Mouse (Mus musculus): ENCODE data around the gene Cyp11a1. TPM values are rescaled to one million over a fixed set of nuclear protein-coding genes. Genes with fewer than 3 reads are reported as not detected.

The Cyp11a1 gene
- polyA plus RNA-seq, 1 experiment from 2014 or later, result 0.45 TPM

GRCm38 (mm10) chr9:57965281-57966185 lies 40.7 kb upstream of the Cyp11a1 start:
- ATAC-seq (ENCODE audit: low FRiP score), result no peak
- Histone ChIP-seq H3K27me3 (no peaks in the 10 kb centered on the region), H3K36me3 (replicated peaks) (peaks cover 1% of the 10 kb centered on the region), H3K9ac (no peak overlapping the region), H3K4me1 (no peaks in the 10 kb centered on the region; the same call in none of the 2 replicates), H3K9me3 (no peaks in the 10 kb centered on the region), H3K4me2 (no peak overlapping the region), H3K4me3 (replicated peaks) (no peak overlapping the region), H3K27ac (no peak overlapping the region)
- 79% methylated on average over 12 of the region's 12 CpGs for WGBS

DNA sequence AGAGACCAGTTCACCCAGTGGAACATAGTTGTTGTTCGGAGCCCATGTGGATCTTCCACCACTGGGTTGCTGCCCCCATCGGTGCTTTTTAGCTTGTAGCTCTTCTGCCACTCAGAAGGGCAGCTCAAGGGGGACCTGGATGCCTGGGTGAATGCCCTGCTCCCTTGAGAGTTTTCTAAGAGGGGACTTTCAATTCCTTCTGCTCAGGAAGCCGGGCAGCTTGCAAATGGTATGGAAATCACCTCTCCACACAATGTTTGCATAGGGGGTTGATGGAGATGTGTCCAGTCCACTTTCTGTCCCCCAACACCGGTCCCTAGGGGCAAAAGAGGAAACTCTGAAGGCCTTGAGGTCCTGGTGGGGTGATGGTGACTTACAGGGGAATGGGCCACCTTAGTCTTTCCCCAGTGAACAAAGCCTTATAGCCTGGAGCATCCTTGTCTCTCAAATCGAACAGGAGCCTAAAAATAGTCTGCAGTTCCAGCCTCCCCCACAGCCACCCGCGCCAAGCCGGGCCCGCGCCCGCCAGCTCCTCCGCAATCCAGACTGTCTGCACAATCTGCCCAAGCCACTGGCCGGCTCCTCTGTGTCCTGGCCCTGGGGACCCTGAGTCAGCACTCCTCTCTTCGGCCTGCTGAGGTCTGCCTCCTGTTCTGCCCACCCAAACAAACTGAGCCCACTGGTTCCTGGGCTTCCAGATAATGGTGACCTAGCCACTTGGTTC lies 38.8 kb upstream of the Cyp11a1 start:
- Histone ChIP-seq H3K27ac (no peak overlapping the region), H3K4me1 (no peaks in the 10 kb centered on the region; the same call in 1 of the 2 replicates), H3K4me2 (no peak overlapping the region), H3K9me3 (no peaks in the 10 kb centered on the region), H3K9ac (no peak overlapping the region), H3K4me3 (replicated peaks) (no peak overlapping the region), H3K36me3 (replicated peaks) (no peaks in the 10 kb centered on the region), H3K27me3 (no peaks in the 10 kb centered on the region)
- ATAC-seq (ENCODE audit: low FRiP score), result no peak
- 83% methylated on average over 14 of the region's 14 CpGs for WGBS

DNA sequence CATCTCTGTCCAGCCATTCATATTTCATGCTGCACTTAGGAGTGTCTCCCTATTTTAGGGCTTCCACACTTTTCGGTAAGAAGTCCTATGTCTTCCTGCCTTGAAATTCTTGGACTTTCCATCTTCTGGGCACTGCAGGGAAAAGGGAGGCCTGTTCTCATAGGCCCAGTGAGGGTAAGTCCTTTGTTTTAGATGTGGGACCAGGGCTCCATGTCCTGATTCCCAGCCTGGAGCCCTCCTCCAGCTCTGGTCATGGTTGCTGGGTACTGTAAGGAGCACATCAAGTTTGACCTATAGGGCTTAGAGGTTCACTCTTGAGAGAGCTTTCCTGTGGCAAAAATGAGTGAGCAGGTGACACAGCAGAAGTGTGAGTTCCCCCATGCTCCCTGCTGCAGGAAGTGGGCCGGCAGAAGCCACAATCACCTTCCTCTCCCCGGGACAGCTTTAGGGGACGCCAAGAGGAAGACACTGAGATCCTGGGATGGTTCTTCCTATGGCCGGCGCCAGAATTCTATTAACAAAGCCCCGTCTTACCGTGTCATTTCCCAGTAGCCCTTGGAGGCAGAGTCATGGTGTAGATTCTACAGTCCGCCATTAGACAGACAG lies 37.9 kb upstream of the Cyp11a1 start:
- Histone ChIP-seq H3K27me3 (no peaks in the 10 kb centered on the region), H3K9me3 (no peaks in the 10 kb centered on the region), H3K4me3 (replicated peaks) (no peak overlapping the region), H3K27ac (no peak overlapping the region), H3K4me2 (no peak overlapping the region), H3K4me1 (no peaks in the 10 kb centered on the region; the same call in 1 of the 2 replicates), H3K36me3 (replicated peaks) (no peaks in the 10 kb centered on the region), H3K9ac (no peak overlapping the region)
- ATAC-seq (ENCODE audit: low FRiP score), result no peak
- whole genome bisulfite sequencing, result 92% methylated on average over 9 of the region's 9 CpGs

GRCm38 (mm10) chr9:57968783-57969542 lies 37.2 kb upstream of the Cyp11a1 start:
- H3K4me3 ChIP-seq (replicated peaks), result no peak overlapping the region
- no peak for ATAC-seq (ENCODE audit: low FRiP score)
- no peak overlapping the region for H3K27ac ChIP-seq
- no peaks in the 10 kb centered on the region for H3K27me3 ChIP-seq
- 87% methylated on average over 8 of the region's 8 CpGs for WGBS
- no peaks in the 10 kb centered on the region; the same call in 1 of the 2 replicates for H3K4me1 ChIP-seq
- H3K4me2 ChIP-seq, result no peak overlapping the region
- no peaks in the 10 kb centered on the region for H3K36me3 ChIP-seq (replicated peaks)
- no peaks in the 10 kb centered on the region for H3K9me3 ChIP-seq
- H3K9ac ChIP-seq, result no peak overlapping the region

GRCm38 (mm10) chr9:57969736-57970495 lies 36.3 kb upstream of the Cyp11a1 start:
- 82% methylated on average over 11 of the region's 11 CpGs for WGBS
- ATAC-seq (ENCODE audit: low FRiP score), result no peak
- Histone ChIP-seq H3K36me3 (replicated peaks) (no peaks in the 10 kb centered on the region), H3K27ac (no peak overlapping the region), H3K9me3 (no peaks in the 10 kb centered on the region), H3K4me1 (no peaks in the 10 kb centered on the region; the same call in 1 of the 2 replicates), H3K4me3 (replicated peaks) (no peak overlapping the region), H3K9ac (no peak overlapping the region), H3K27me3 (no peaks in the 10 kb centered on the region), H3K4me2 (no peak overlapping the region)

GRCm38 (mm10) chr9:57971413-57971812 lies 34.8 kb upstream of the Cyp11a1 start:
- H3K27ac ChIP-seq, result no peak overlapping the region
- no peaks in the 10 kb centered on the region for H3K9me3 ChIP-seq
- 95% methylated on average over 5 of the region's 5 CpGs for WGBS
- H3K4me2 ChIP-seq, result no peak overlapping the region
- no peaks in the 10 kb centered on the region for H3K4me1 ChIP-seq
- H3K9ac ChIP-seq, result no peak overlapping the region
- ATAC-seq (ENCODE audit: low FRiP score), result no peak
- no peaks in the 10 kb centered on the region for H3K36me3 ChIP-seq (replicated peaks)
- no peak overlapping the region for H3K4me3 ChIP-seq (replicated peaks)
- H3K27me3 ChIP-seq, result no peaks in the 10 kb centered on the region

DNA sequence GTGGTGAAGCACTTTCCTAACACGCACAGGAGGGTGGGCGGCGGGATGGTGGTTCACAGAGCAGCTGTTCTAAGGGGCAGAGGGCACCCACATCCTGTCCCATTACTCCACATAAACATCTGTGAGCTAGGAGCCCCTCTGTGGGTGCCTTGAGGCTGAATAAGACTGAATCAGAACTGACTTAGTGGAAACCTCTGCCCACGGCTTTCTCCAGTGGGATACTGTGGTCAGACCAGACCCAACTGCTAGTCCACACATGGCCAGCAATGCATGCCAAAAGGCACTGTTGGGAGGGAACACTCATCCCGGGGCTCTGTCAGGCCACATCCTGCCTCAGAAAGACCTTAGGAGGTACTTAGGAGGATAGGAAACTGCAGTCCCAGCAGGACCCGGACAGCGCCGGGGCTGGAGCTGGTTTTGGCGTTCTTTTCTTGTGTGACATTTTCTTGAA lies 34.0 kb upstream of the Cyp11a1 start:
- no peaks in the 10 kb centered on the region for H3K36me3 ChIP-seq (replicated peaks)
- no peaks in the 10 kb centered on the region for H3K9me3 ChIP-seq
- no peak overlapping the region for H3K9ac ChIP-seq
- no peak for ATAC-seq (ENCODE audit: low FRiP score)
- no peak overlapping the region for H3K4me2 ChIP-seq
- no peak overlapping the region for H3K27ac ChIP-seq
- H3K27me3 ChIP-seq, result no peaks in the 10 kb centered on the region
- no peaks in the 10 kb centered on the region for H3K4me1 ChIP-seq
- H3K4me3 ChIP-seq (replicated peaks), result no peak overlapping the region
- 73% methylated on average over 9 of the region's 9 CpGs for WGBS

DNA sequence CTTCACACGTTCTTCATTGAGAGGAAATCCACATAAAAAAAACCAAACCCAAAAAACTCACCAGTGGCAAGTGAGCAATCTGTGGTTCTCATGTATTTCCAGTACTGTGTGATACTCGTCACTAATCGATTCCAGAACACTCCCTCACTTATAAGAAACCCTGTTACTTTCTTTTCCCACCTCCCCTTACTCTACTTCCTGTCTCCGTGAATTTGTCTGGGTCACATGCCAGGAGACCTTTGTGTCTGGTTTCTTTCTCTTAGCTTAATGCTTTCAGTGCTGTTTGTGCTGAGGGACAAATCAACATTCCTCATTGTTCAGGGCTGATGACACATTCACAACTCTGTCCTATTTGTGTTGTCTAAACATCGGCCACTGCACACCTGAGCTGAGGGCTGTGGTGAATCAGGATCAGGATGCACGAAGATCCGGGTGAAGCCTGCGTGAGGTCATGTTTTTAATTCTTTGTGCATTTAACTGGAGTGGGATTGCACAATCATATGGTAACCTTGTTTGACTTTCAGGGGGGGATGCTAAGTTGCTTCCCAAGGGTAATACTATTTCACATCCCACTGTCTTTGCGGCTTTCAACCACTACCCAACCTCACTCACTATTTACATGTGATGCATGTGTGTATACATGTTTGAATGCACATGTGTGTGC lies 33.3 kb upstream of the Cyp11a1 start:
- 71% methylated on average over 9 of the region's 9 CpGs for WGBS
- no peaks in the 10 kb centered on the region for H3K36me3 ChIP-seq (replicated peaks)
- no peaks in the 10 kb centered on the region for H3K4me1 ChIP-seq
- H3K27ac ChIP-seq, result no peak overlapping the region
- H3K4me2 ChIP-seq, result no peak overlapping the region
- H3K4me3 ChIP-seq (replicated peaks), result no peak overlapping the region
- no peaks in the 10 kb centered on the region for H3K27me3 ChIP-seq
- ATAC-seq (ENCODE audit: low FRiP score), result no peak
- no peak overlapping the region for H3K9ac ChIP-seq
- no peaks in the 10 kb centered on the region for H3K9me3 ChIP-seq

DNA sequence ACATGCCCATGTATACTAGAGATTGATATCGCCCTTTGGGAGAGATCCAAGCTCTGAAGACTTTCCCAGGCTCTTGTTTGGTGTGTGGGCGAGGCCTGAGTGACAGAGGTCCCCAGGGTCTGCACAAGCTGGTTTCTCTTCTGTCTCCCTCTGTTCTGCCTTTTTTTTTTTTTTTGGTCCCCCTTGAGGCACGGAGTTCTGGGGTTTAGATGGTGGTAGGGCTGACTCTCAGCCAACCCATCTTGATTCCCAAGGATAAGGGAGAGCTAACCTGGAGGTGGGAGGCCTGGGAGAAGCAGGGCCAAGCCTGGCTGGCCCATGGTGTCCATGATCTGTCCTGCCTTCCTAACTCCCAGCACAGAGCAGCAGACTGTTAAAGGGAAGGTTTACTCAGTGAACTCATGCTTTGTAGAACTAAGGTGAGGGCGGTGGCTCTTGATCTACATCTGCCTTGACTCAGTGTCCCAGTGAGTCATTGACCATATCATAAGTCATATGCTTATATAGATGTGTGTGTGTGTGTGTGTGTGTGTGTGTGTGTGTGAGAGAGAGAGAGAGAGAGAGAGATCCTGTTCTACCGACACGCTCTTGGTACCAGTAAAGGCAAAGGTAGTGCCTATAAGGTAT lies 32.7 kb upstream of the Cyp11a1 start:
- WGBS, result 90% methylated on average over 6 of the region's 6 CpGs
- H3K4me2 ChIP-seq, result no peak overlapping the region
- H3K27ac ChIP-seq, result no peak overlapping the region
- no peak overlapping the region for H3K4me3 ChIP-seq (replicated peaks)
- H3K4me1 ChIP-seq, result no peaks in the 10 kb centered on the region
- H3K36me3 ChIP-seq (replicated peaks), result no peaks in the 10 kb centered on the region
- no peaks in the 10 kb centered on the region for H3K27me3 ChIP-seq
- no peak for ATAC-seq (ENCODE audit: low FRiP score)
- H3K9me3 ChIP-seq, result no peaks in the 10 kb centered on the region
- H3K9ac ChIP-seq, result no peak overlapping the region

GRCm38 (mm10) chr9:57974221-57974620 lies 32.0 kb upstream of the Cyp11a1 start:
- no peak for ATAC-seq (ENCODE audit: low FRiP score)
- Histone ChIP-seq H3K9me3 (no peaks in the 10 kb centered on the region), H3K36me3 (replicated peaks) (no peaks in the 10 kb centered on the region), H3K4me3 (replicated peaks) (no peak overlapping the region), H3K4me1 (no peaks in the 10 kb centered on the region), H3K9ac (no peak overlapping the region), H3K27me3 (no peaks in the 10 kb centered on the region), H3K27ac (no peak overlapping the region), H3K4me2 (no peak overlapping the region)
- 83% methylated on average over 5 of the region's 5 CpGs for WGBS
